Mouse (Mus musculus) cortical plate, adult 2 months (tissue): ENCODE measurements around the gene Trp53i11. TPM values are rescaled to one million over a fixed set of nuclear protein-coding genes. Genes with fewer than 3 reads are reported as not detected.

ENCODE experiments used
- H3K27ac ChIP-seq: fragments of 200-500 bp; 2 replicates; pipeline ENCODE4 v1.5.1; 2012; ENCODE audit warnings: low read length, control low read depth, inconsistent platforms; ENCODE audit not compliant: insufficient read depth
- H3K4me1 ChIP-seq: fragments of 200-500 bp; 2 replicates; pipeline ENCODE4 v1.6.1; 2011; ENCODE audit warnings: low read length; ENCODE audit not compliant: control insufficient read depth, insufficient read depth
- H3K4me3 ChIP-seq: fragments of 200-500 bp; 2 replicates; pipeline ENCODE4 v1.5.1; 2011; ENCODE audit warnings: mild to moderate bottlenecking, low read length, control low read depth; ENCODE audit not compliant: insufficient read depth
- CTCF ChIP-seq: fragments of 200-500 bp; IDR thresholded peaks from 2 replicates; pipeline ENCODE4 v1.5.1; 2011; ENCODE audit warnings: mild to moderate bottlenecking, control low read depth, low read length; ENCODE audit not compliant: insufficient read depth; ENCODE audit errors: extremely low read depth
- POLR2A ChIP-seq: fragments of 200-500 bp; IDR thresholded peaks from 2 replicates; pipeline ENCODE4 v1.6.1; 2011; ENCODE audit warnings: mild to moderate bottlenecking, low read length, control low read depth; ENCODE audit not compliant: insufficient read depth; ENCODE audit errors: extremely low read depth
- polyA plus RNA-seq: library from polyadenylated mRNA; depleted of rRNA; stranded (reverse); fragments of >200 nt; gene quantifications from 2 replicates; pipeline ENCODE4 v1.2.3, GENCODE M21; 2012

The Trp53i11 gene
- polyA plus RNA-seq, 1 experiment: 62.5 TPM

GRCm38 (mm10) chr2:93154486-93155032 lies 32.8 kb upstream of the Trp53i11 start:
- Histone ChIP-seq H3K27ac (no peak overlapping the region), H3K4me1 (no peaks in the 10 kb centered on the region), H3K4me3 (no peak overlapping the region)
- no peak for TF ChIP-seq CTCF

- Histone ChIP-seq H3K4me1 (no peaks in the 10 kb centered on the region; the same call in 1 of the 2 replicates), H3K4me3 (no peak overlapping the region), H3K27ac (no peak overlapping the region)
- TF ChIP-seq CTCF (no peak), POLR2A (no peak)
Observed at GRCm38 (mm10) chr2:93160467-93161035, 26.8 kb upstream of the Trp53i11 start.

- Histone ChIP-seq H3K27ac (no peak overlapping the region), H3K4me3 (no peak overlapping the region), H3K4me1 (peaks cover 3% of the 10 kb centered on the region; the same call in 1 of the 2 replicates)
- TF ChIP-seq POLR2A (no peak), CTCF (no peak)
Observed at GRCm38 (mm10) chr2:93161914-93162664, 25.3 kb upstream of the Trp53i11 start.

GRCm38 (mm10) chr2:93162791-93163190 lies 24.6 kb upstream of the Trp53i11 start:
- TF ChIP-seq POLR2A (no peak), CTCF (no peak)
- Histone ChIP-seq H3K4me3 (no peak overlapping the region), H3K27ac (no peak overlapping the region), H3K4me1 (peaks cover 3% of the 10 kb centered on the region; the same call in 1 of the 2 replicates)

- H3K4me1 ChIP-seq: peaks cover 3% of the 10 kb centered on the region; the same call in 1 of the 2 replicates
- H3K4me3 ChIP-seq: no peak overlapping the region
- no peak for TF ChIP-seq CTCF
- no peak for TF ChIP-seq POLR2A
- no peak overlapping the region for H3K27ac ChIP-seq
Observed at GRCm38 (mm10) chr2:93163317-93163716, 24.0 kb upstream of the Trp53i11 start.

- no peak overlapping the region for H3K27ac ChIP-seq
- peaks cover 3% of the 10 kb centered on the region; the same call in 1 of the 2 replicates for H3K4me1 ChIP-seq
- no peak for TF ChIP-seq CTCF
- no peak for TF ChIP-seq POLR2A
- H3K4me3 ChIP-seq: no peak overlapping the region
Observed at GRCm38 (mm10) chr2:93163750-93164335, 23.5 kb upstream of the Trp53i11 start.

- Histone ChIP-seq H3K27ac (no peak overlapping the region), H3K4me3 (no peak overlapping the region), H3K4me1 (peaks cover 3% of the 10 kb centered on the region; the same call in 1 of the 2 replicates)
- TF ChIP-seq CTCF (no peak), POLR2A (no peak)
Observed at GRCm38 (mm10) chr2:93166295-93166694, 21.1 kb upstream of the Trp53i11 start.

GRCm38 (mm10) chr2:93166734-93167406 lies 20.5 kb upstream of the Trp53i11 start:
- Histone ChIP-seq H3K4me1 (peaks cover 3% of the 10 kb centered on the region; the same call in 1 of the 2 replicates), H3K27ac (no peak overlapping the region), H3K4me3 (no peak overlapping the region)
- TF ChIP-seq CTCF: no peak
- TF ChIP-seq POLR2A: no peak

- no peak overlapping the region for H3K27ac ChIP-seq
- H3K4me1 ChIP-seq: 0 out of 2 replicates have a peak, but pooled peaks cover 3% of the 10 kb centered on the region
- H3K4me3 ChIP-seq: no peak overlapping the region
- no peak for TF ChIP-seq CTCF
- no peak for TF ChIP-seq POLR2A
Observed at GRCm38 (mm10) chr2:93170156-93170844, 17.0 kb upstream of the Trp53i11 start.
